Mouse (Mus musculus): ENCODE results near the gene Fam104a.

- no peak for TF ChIP-seq CTCF (IDR thresholded peaks at IDR 0.05; ENCODE audit: low read depth)
- TF ChIP-seq EP300 (IDR thresholded peaks at IDR 0.05; ENCODE audit: low read depth): no peak
These were observed 29.9 kb downstream of the Fam104a start for GRCm38 (mm10) chr11:113654105-113654504.

Data from heart, postnatal 0 days (tissue).